Mouse (Mus musculus) heart, postnatal 0 days (tissue): ENCODE data around the gene Endou.

ENCODE experiments used
- CTCF ChIP-seq: IDR thresholded peaks from 2 replicates; pipeline ENCODE4 v1.5.1; 2016; ENCODE audit warnings: antibody characterized with exemption, control low read depth, low read depth
- EP300 ChIP-seq: IDR thresholded peaks from 2 replicates; pipeline ENCODE4 v1.6.1; 2016; ENCODE audit warnings: antibody characterized with exemption, low read depth

- TF ChIP-seq EP300 (no peak), CTCF (no peak)
These were observed 4.8 kb downstream of the Endou start for GRCm38 (mm10) chr15:97726310-97726709.
